Mouse (Mus musculus): ENCODE measurements around the gene Samd7.

Gene Samd7

GRCm38 (mm10) chr3:30754696-30755095, 8.6 kb downstream of the Samd7 start:
- DNase-seq (ENCODE audit: extremely low read depth, low read depth, low spot score): peak; percentile 55

GRCm38 (mm10) chr3:30764877-30765276, 18.8 kb downstream of the Samd7 start:
- DNase-seq (ENCODE audit: extremely low read depth, low read depth, low spot score): no peak

- no peak for DNase-seq (ENCODE audit: extremely low read depth, low read depth, low spot score)
These were observed 19.4 kb downstream of the Samd7 start for GRCm38 (mm10) chr3:30765311-30766027.

GRCm38 (mm10) chr3:30766177-30766576, 20.1 kb downstream of the Samd7 start:
- no peak for DNase-seq (ENCODE audit: extremely low read depth, low read depth, low spot score)

GRCm38 (mm10) chr3:30767271-30767670, 21.2 kb downstream of the Samd7 start:
- DNase-seq (ENCODE audit: extremely low read depth, low read depth, low spot score): no peak

GRCm38 (mm10) chr3:30769755-30770515, 23.8 kb downstream of the Samd7 start:
- DNase-seq (ENCODE audit: extremely low read depth, low read depth, low spot score): no peak

- DNase-seq (ENCODE audit: extremely low read depth, low read depth, low spot score): no peak
These were observed 25.5 kb downstream of the Samd7 start for GRCm38 (mm10) chr3:30771560-30771959.

- no peak for DNase-seq (ENCODE audit: extremely low read depth, low read depth, low spot score)
These were observed 26.5 kb downstream of the Samd7 start for GRCm38 (mm10) chr3:30772631-30773030.

GRCm38 (mm10) chr3:30774677-30775076, 28.6 kb downstream of the Samd7 start:
- DNase-seq (ENCODE audit: extremely low read depth, low read depth, low spot score): no peak

GRCm38 (mm10) chr3:30777984-30778383, 31.9 kb downstream of the Samd7 start:
- no peak for DNase-seq (ENCODE audit: extremely low read depth, low read depth, low spot score)

- DNase-seq (ENCODE audit: extremely low read depth, low read depth, low spot score): no peak
These were observed 42.4 kb downstream of the Samd7 start for GRCm38 (mm10) chr3:30788531-30788930.

GRCm38 (mm10) chr3:30792737-30793402, 46.8 kb downstream of the Samd7 start, which contains the start of gene Sec62:
Gene Sec62 (plus strand): TSS chr3:30792875.
- DNase-seq (ENCODE audit: extremely low read depth, low read depth, low spot score): no peak

- DNase-seq (ENCODE audit: extremely low read depth, low read depth, low spot score): no peak
These were observed 47.5 kb downstream of the Samd7 start for GRCm38 (mm10) chr3:30793403-30794221.

- no peak for DNase-seq (ENCODE audit: extremely low read depth, low read depth, low spot score)
These were observed 56.1 kb downstream of the Samd7 start for GRCm38 (mm10) chr3:30802171-30802570.

- DNase-seq (ENCODE audit: extremely low read depth, low read depth, low spot score): no peak
These were observed 66.8 kb downstream of the Samd7 start for GRCm38 (mm10) chr3:30812881-30813280.

All from fat pad, adult 2 months (tissue).